Mouse (Mus musculus): ENCODE results near the gene I830077J02Rik.
"Not testable (repeated sequence)": the region's sequence is repeated elsewhere in the genome, so short reads cannot be mapped to it uniquely, and the experiment has no call there.

I830077J02Rik gene

DNA sequence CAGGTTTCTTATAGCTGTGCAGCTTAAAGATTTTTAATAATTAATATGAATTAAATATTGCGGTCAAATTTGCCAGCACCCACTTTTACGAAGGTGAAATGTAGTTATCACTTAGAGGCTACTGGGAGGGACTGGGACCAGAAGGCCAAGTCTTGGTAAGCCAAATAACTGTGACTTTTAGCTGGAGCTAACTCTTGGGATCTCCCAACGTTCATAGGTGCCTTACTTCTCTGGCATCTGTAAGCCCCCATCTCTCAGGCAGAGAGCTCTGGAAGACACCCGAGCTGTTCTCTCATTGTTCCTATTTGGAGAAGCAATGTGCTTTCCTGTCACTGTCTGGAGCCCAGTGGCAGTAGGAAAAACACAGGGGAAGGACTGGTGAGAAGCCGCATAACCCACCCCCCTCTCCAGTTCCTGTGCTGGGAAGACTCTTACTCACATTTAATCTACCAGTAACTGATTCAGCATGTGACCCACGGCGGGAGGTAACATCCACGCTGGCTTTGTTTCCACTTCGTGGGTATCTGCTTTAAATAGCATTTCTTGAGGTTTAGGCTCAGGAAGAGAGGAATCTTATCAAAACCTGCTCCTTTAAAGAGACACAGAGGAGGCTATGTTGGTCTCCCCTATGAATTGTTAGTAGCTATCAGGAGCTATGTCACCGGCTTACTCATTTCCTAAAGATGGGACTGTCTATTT lies 14.7 kb downstream of the I830077J02Rik start:
- DNase-seq: no peak

DNA sequence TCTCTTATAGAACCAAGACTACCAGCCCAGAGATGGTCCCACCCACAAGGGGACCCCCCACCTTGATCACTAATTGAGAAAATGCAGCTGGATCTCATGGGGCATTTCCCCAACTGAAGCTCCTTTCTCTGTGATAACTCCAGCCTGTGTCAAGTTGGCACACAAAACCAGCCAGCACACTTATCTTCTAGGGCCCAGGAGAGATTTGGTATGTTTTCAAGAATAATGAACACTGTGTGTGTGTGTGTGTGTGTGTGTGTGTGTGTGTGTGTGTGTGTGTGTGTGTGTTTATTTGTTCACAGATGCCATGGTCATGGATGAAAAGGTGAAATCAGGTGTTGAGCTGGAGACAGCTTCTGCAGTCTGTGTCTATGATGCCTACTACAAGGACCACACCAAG lies 16.0 kb downstream of the I830077J02Rik start:
- not testable (repeated sequence) for DNase-seq

DNA sequence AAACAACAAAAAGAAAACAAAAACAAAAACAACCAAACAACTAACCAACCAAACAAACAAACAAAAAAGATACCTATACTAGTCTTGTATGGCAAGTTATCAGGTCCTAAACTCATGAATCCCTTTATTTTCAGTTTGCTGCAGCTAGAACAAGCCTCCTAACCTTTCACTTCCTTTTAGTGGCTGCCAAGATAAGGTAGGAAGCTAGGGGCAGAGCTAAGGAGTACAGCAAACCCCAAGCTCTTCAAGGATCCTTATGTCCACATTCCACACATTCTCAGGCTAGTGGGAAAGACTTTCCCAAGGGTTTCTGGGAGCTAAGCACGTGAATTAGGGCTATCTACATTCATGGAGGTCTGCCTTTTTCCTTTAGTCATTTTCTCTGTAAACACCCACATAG lies 17.2 kb downstream of the I830077J02Rik start:
- DNase-seq: no peak

DNA sequence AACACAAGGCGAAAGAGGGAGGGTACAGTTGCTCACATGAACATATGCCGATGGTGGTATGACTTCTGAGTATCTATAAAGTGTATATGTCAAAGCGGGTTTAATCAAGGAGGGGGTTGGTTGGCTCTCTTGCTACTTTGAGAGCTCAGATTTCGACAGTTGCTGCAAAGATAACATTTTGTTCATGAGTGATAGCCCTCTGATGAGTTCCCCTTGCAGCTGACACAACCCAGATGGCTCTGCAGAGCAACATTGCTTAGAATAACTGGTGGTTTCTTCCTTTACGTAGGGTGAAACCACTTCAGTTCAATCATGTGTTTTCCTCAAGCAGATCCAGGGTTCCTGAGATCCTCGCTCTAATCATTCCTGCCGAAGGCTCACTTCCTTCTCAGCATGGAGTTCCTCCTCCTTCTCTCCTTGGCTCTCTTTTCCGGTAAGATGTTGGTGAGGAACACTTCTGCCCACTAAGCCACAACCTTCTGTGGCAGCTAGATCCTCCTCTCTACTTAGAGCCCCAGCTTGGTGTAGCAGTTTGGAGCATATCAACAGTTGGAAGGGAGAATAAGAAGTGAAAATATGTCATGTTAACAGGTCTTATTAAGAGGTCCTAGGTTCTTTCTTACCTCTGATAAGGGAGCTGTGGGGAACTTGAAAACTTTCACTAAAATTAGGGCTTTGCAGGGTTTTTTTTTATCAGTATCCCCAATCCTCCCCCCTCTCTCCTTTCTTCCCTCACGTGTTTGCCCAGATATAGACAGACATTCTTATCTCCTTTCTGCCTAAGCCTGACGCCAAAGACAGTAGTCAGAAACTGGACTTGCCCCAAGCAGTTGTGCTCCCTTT lies 18.4 kb downstream of the I830077J02Rik start:
- no peak for DNase-seq

DNA sequence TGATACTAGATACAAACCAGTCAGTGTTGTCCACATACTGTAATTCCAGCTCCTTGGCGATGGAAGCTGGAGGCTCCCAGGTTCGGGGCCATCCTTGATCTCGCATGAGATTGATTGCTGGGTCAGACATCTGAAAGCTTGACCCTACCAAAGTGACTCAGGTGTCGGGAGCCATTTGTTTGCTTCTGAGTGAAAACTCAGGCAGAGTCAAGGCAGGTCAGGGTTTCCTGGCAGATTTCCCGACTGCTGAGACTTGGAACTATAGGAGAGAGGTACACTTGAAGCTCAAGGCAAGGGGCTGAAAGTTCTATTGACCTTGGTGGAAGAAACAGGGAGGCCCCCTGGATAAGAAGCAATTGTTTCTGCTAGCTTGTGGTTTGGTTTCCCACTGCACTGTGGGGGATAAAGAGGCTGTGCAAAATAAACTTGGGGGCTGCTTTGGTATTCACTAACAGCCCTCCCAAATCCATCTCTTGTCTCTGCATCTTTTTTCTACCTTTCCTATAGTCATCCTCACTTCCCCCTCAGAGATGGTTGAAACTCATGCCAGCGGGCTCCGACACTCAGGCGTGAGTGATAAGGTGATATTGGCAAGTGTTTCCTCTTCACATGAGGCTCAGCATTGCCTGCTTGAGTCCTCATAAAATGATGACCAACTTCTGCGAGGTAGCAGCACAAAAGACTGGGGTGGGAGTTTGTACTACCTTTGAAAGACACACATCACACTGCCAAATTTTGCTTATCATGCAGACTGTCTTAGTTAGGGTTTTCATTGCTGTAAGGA lies 20.2 kb downstream of the I830077J02Rik start:
- no peak for DNase-seq

DNA sequence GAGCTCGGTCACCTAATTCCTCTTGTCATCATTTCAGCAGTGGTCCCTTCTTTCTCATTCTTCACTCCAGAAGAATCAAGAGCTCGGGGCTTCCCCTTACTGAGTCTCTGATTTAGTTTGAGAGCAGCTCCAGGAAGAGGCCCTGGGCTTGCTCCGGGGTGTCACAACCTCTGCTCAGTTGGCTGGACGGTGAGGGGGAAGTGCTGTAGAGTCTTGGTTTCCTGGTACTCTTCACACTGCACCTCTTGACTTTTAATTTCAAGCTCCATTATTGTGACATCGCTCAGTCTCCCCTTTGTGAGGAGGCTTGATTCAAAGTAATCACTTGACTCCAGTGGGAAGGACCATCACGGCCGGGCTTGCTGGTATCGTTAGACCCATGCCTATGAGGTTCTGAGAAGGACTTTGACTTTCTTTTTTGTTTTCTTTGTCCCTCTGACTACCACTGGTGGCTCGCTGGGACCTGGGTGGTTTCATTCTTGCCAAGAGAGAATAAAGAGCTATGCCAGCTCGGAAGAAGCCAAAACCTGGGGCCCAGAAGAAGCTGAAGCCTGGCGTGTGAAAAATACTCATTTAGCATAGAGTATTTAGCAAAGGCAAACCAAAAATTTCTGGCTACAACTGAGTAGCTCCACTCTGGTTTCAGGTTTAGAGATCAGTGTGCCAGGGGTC lies 21.8 kb downstream of the I830077J02Rik start:
- DNase-seq: no peak

DNA sequence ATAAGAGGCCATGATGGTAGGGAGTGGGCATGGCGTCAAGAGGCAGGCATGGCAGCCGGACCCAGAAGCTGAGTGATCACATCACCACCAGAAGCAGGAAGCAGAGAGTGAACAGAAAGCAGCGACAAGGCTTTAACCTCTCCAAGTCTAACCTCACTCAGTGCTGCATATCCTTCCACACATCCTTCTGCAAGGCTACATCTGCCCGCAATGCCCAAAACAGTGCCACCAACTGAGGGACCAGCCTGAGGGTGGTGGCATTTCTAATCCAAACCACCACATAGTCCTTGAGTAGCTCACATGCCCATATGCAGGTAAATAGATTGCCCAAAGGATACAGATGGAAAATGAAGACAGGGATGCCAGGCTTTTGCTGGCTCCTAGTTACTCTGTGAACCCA lies 23.5 kb downstream of the I830077J02Rik start:
- no peak for DNase-seq

DNA sequence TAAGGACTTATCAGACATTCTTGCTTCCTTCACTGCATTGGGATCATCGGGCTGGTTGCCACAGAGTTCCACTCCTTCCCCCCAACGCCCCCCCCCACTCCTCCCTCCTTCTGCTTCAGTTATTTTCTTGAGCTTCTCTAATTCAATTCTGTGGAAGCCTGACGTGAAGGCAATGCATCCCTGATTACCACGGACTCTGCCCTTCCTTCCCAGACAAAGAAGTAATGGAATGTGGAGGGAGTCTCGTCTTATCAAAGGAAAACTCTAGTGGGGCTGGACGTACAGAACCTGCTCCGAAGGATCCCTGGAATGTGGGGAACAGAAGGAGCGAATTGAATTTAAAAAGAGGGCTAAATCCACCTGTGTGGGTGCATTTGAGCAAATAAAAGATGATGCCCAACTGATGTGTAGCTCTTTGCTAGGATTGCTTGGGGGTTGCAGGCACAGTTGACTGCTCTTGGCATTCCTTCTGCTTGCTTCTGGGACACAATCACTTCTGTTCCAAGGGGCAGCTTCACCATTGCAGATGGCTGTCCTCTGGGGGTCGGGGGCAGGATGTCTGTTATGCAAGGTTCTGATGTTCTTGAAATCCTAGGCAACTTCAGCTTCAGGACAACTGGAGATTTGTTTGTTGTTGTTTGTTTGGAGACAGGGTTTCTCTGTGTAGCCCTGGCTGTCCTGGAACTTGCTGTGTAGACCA lies 24.4 kb downstream of the I830077J02Rik start:
- DNase-seq: no peak

DNA sequence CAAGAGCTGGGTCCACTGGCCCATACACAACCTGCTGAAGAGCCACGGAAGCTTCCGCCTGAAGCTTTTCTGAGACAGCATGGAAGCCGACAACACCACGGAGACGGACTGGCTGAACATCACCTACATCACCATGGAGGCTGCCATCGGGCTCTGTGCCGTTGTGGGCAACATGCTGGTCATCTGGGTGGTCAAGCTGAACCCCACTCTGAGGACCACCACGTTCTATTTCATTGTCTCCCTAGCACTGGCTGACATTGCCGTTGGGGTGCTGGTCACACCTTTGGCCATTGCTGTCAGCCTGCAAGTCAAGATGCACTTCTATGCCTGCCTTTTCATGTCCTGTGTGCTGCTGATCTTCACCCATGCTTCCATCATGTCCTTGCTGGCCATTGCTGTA lies 27.7 kb downstream of the I830077J02Rik start:
- no peak for DNase-seq

DNA sequence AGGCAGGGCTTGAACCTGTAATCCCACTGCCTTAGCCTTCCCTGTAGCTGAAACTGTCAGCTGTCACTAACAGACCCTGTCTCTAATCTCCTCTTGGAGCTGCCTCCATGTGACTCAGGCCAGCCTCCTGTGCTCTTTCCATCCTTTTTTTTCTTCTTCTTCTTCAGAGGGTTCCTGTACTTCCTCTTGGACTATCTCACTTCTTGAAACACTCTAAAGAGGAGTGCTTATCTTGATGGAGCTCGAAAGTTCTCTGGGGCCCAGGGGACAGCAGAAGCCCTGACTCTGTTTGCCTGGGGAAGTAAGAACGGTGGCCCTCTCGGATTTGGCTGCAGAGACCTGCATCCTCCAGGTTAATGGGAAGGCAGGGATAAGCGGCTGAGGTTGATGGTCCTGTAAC lies 28.3 kb downstream of the I830077J02Rik start:
- no peak for DNase-seq

DNA sequence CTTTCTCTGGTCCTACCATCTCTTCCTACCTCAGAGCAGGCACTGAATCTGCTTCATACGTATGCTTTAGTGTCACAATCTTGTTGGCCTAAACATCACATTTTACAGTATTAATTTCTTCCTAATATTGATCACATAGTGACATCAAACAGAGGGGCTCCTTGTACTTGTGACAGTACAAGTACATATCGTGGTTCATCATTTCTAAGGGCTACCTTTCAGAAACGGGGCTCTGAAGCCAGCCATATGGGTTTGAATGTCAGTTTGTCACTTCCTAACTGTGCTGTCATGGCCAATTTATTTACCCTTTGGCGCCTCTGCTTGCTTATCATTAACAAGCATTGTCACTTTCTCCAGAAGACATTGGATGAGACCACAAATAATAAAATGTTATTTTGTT lies 31.0 kb downstream of the I830077J02Rik start:
- no peak for DNase-seq

DNA sequence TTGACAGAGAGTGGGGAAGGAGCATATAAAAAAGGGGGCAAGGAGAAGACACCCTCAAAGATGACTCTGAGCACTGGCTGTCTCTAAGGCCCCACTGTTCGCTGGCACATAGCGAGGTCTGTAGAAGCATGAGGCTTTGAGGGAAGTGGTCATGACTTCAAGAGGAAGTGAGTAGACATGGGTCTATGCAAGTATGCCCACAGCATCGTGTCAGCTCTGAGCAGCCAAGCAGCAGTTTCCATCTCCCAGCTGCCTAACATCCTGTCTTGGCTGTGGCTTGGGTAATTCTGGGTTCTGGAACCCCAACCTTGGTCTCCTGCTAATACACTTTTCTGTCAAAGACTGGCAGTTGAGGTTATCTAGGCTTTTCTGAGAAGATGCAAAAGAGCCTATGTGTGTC lies 31.7 kb downstream of the I830077J02Rik start:
- DNase-seq: peak in 1 of 2 experiments; percentile 26

DNA sequence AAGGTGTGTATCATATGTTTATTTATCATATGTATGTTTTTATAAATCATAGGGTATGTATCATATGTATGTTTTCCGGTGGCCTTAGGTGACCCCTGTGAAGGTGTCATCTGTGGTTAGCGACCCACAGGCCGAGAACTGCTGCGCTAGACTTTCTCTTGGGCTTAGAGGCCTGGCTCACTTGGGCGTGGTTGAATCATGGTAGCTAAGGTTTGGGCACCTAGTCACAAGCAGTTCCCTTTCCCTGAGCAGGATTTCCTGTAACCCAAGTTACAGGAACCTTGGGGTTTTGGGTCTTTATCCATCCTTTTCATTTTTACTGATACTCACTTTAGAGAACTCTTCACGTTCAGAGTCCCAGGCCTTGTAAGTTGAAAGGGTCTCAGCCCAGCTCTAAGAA lies 32.2 kb downstream of the I830077J02Rik start:
- DNase-seq: no peak

DNA sequence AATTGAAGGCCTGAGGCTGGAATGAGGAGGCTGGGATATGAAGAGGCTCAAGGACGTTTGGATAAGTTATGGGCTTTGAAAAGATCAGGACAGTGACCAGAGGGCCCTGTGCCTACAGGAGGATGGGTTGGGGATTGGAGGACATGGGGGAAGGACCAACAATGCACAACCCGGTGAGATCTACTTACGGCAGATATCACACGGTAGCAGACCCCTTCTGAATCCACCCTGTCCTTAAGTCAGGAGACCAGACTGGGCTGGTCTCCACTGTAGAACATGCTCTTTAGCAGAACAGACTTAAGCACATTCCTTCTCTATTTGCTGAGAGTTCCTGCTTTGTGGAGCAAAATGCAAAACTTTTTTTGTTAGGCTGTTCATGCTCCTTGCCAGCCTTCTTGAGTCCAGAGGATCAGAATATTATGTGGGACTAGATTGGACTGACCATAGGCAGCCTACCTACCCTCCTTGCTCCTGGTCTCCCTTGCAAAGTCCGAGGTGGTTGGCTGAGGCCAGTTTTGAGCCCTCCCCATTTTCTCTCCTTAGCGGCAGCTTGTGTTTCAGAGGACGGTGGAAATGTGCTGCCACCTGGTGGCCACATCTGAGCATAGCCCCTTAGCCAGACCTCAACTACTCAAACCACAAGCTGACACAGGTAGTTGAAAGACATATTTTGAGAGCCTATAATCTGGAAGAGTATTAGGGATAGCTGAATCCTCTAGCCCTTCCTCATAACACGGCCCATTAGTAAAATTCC lies 32.9 kb downstream of the I830077J02Rik start:
- DNase-seq: peak; percentile 59 to 73

DNA sequence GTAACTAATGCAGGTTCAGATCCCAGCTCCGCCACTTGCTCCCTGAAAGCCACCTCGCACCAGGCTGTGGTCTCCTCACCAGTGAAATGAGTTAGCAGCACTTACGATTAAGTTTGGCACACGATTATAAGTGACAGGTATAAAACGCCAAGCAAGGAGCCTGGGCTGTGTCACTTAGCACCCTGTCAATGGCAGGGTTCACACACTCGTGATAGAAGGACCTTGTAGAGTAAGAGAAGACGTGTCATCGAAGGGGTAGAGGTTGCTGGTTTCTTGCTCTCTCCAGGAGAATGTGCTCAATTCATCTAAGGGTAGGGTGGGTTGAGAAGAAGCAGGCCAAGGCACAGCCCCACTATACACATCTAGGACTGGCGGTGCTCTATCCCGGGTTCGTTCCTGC lies 33.6 kb downstream of the I830077J02Rik start:
- DNase-seq: no peak

DNA sequence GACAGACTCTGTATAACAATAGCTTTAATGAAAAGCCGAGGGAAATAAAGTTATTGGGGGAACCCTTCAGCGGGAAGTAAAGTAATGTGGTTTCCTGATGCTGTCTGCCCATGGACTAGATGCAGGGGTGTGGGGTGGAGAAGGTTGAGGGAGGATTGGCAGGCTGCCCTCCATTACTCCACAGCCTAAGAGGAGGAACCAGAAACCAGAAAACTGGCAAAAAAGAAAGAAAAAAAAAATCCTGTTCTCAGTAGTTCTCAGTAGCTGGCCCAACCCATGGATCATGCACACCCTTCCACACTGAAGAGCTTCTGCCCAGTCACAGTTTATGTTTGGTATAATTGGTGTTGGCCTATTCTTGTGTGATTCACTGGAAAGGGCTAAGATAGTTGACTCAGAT lies 34.1 kb downstream of the I830077J02Rik start:
- DNase-seq: no peak

DNA sequence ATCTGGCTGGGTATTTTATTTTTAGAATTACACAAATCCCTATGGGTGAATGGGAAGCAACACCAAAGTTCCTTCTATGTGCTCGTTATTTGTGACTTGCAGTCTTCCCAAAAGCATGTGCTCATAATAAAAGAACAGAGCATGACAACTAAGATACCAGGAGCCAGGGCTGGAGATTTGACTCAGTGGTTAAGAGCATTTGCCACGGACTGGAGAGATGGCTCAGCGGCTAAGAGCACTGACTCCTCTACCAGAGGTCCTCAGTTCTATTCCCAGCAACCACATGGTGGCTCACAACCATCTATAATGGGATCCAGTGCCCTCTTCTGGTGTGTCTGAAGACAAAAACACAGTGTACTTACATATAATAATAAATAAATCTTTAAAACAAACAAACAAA lies 35.7 kb downstream of the I830077J02Rik start:
- no peak for DNase-seq

DNA sequence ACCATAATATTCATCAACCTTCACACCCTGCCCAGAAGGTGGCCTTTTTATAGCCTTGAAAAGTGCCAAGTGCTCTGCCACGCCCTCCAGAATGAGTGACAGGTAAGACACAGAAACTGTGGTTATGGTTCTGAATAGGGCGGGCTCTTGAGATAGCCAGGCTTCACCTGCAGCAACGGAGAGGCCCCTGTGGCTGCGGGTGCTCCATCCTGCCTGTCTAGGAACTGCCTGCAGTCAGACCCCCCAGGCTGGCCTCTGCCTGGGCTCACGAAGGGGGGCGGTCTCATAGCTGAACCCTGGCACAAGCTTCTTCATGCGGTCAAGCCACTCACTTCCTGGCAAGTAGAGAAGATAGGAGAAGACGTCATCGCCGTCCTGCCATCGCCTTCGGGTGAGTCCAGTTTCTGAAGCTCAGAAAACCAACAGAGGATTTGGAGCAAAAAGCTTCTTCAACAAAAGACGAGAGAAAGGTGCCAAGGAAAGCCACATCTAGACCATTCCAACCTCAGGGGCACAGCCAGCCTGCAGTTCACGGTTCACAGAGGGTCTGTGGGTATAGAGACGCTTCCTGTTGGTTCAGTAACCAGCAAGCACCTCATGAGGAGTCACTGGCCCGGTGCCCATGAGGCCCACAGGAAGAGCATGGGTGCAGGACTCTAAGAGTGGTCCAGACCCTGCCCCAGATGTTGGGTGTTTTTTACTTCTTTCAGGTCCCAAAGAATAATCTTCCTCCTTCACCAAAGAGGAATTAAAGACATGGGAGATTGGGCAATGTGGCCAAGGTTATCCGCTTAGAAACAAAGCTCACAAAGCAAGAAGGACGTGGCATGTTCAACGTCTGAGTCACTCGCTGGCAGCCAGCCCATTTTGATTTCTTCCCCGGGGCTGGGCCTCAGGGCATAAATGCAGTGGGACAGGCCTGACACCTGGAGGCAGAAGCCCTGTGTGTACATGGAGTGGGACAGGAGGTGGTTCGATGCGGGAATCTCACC lies 37.6 kb downstream of the I830077J02Rik start:
- peak; percentile 76 to 83 for DNase-seq

DNA sequence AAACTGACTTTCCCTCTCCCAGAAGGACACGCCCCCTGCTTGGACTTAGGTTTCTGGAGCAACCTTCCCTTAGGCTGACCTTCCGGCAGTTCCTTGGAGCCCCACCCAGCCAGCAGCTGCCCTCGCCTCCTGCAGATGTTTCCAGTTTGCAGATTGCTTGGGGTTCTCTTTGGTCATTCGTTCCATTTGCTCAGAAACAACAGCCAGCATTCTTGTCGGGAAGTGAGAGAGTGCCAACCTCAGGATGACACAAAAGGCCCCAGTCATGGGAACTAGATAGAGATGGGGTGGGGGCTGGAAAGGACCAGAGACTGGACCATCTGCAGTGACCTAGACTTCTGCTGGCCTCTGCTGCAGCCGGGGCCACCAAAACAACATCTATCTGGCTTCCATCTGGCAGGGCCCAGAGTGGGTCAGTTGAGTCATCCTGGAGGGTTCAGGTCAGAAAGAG lies 38.5 kb downstream of the I830077J02Rik start:
- DNase-seq: peak in 1 of 2 experiments; percentile 33
